Mouse (Mus musculus) myocyte (in vitro differentiated cells): ENCODE data around the gene Slc16a10.

Source experiments
- CEBPB ChIP-seq: IDR thresholded peaks from 2 replicates; pipeline ENCODE4 v1.6.1; 2011; ENCODE audit warnings: mild to moderate bottlenecking, moderate library complexity; ENCODE audit not compliant: poor library complexity, insufficient read depth, severe bottlenecking
- MAX ChIP-seq: IDR thresholded peaks from one replicate; pipeline ENCODE4 v1.6.1; 2011; ENCODE audit warnings: low read depth, mild to moderate bottlenecking, control low read depth
- MYOD1 ChIP-seq, 3 experiments: IDR thresholded peaks; one replicate each; pipeline ENCODE4 v1.6.1; 2011; ENCODE audit warnings: control low read depth in 2 of 3, low read depth in 2 of 3, mild to moderate bottlenecking in 2 of 3, moderate library complexity in 1 of 3; ENCODE audit not compliant: insufficient read length in 2 of 3, control insufficient read depth in 1 of 3
- POLR2A ChIP-seq: IDR thresholded peaks from one replicate; pipeline ENCODE4 v1.6.1; 2011; ENCODE audit warnings: low read depth, mild to moderate bottlenecking, control low read depth, moderate library complexity; ENCODE audit not compliant: insufficient read length
- USF1 ChIP-seq: IDR thresholded peaks from one replicate; pipeline ENCODE4 v1.6.1; 2011; ENCODE audit warnings: low read depth, mild to moderate bottlenecking, control low read depth, moderate library complexity

DNA sequence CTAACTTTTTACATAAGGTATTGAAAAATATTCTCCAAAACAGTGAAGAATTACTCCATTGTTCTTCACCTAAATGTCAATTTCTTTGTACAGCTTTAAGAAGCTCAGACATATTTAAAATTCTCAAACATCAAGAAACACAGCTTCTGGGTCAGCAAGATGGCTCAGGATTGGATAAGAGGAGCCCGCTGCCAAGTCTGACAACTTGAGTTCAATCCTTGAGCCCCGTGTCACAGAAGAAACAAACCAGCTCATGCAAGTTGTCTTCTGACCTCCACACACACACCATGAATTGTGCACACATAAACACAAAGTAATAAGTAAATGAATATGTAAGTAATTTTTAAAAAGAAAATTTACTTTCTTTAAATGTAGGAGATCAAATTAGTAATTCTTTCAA is 50.6 kb downstream of the Slc16a10 start:
- TF ChIP-seq POLR2A (no peak), MYOD1 (IDR thresholded peaks at IDR 0.05; ENCODE audit: control insufficient read depth in 1 of 3, insufficient read length in 2 of 3, low read depth in 2 of 3) (no peak), CEBPB (no peak), MAX (no peak), USF1 (no peak)
